25 mouse cellular contexts compared by ENCODE assay signal in the genomic region with DNA sequence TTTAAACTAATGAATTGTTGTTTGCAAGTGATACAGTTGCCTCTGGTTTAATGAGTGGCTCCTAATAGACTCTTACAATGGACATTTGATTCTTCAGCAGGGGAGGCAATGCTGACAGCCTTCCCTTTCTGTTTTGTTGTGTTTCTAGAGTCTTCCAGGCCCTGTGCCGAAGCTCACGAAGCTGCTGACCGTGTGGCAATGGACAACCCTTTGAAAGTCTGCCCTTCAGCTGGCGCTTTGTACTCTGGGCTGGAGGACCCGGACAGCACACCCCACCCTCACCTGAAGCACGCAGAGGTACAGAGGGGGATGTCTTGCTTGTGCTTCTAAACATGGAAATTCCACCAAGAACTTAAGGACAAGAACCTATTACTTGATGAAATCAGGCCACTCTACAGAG.
"Had no signal": no experiment of that assay in that cellular context is flagged by ENCODE, and none has a peak within 500 bp of the region (broad histone marks: within the 10 kb centered on the region; RNA-seq: fewer than 3 reads in every experiment).

No protein-coding gene starts in this region.

- H3K36me3 ChIP-seq: hindbrain, embryonic 10.5 days; hindbrain, embryonic 12.5 days; limb, embryonic 10.5 days; limb, embryonic 12.5 days; liver, embryonic 13.5 days; liver, embryonic 15.5 days had no signal

- H3K27ac ChIP-seq: gastrocnemius, adult 2 months; heart, adult 2 months; hindbrain, embryonic 10.5 days; hindbrain, embryonic 12.5 days; hindbrain, embryonic 14.5 days; layer of hippocampus, adult 2 months; left cerebral cortex, adult 2 months; limb, embryonic 10.5 days; limb, embryonic 12.5 days; liver, embryonic 13.5 days; liver, embryonic 15.5 days had no signal

- H3K4me3 ChIP-seq: gastrocnemius, adult 2 months; heart, adult 2 months; hindbrain, embryonic 10.5 days; hindbrain, embryonic 12.5 days; layer of hippocampus, adult 2 months; left cerebral cortex, adult 2 months; limb, embryonic 10.5 days; limb, embryonic 12.5 days; liver, embryonic 13.5 days; liver, embryonic 15.5 days had no signal

- H3K4me2 ChIP-seq: hindbrain, embryonic 12.5 days; hindbrain, embryonic 14.5 days; limb, embryonic 12.5 days; liver, embryonic 11.5 days; liver, embryonic 13.5 days; liver, embryonic 15.5 days had no signal

- H3K4me1 ChIP-seq: hindbrain, embryonic 10.5 days; limb, embryonic 12.5 days; liver, embryonic 13.5 days; liver, embryonic 15.5 days had no signal

- H3K27me3 ChIP-seq: hindbrain, embryonic 12.5 days; limb, embryonic 12.5 days; liver, embryonic 13.5 days; liver, embryonic 15.5 days had no signal

- ATAC-seq: hindbrain, embryonic 16.5 days; inflammation-experienced regulatory T-cells, adult 6 months; intestine, embryonic 16.5 days had no signal

- H3K9ac ChIP-seq: hindbrain, embryonic 12.5 days; hindbrain, embryonic 14.5 days; limb, embryonic 12.5 days; liver, embryonic 13.5 days; liver, embryonic 15.5 days had no signal

- DNase-seq: gastrocnemius, adult 2 months; gastrocnemius, postnatal 10 days; gastrocnemius, postnatal 25 days; heart, adult 2 months; heart, postnatal 10 days; heart, postnatal 4 days; kidney, adult 18-20 months; kidney, adult 8-10 months; kidney, postnatal 10 days; kidney, postnatal 25 days; kidney, postnatal 4 days; liver; liver, embryonic 13.5 days had no signal

- H3K9me3 ChIP-seq: hindbrain, embryonic 10.5 days; hindbrain, embryonic 12.5 days; limb, embryonic 10.5 days; limb, embryonic 12.5 days; liver, embryonic 13.5 days; liver, embryonic 15.5 days had no signal
